Mouse (Mus musculus) hindbrain, embryonic 12.5 days (tissue): ENCODE results near the gene Hdac1. TPM values are rescaled to one million over a fixed set of nuclear protein-coding genes. Genes with fewer than 3 reads are reported as not detected.

ENCODE experiments used
- ATAC-seq: fragments of 200-750 bp; cut with Nextera tagmentation; 2 replicates; pipeline ENCODE4 v1.8.0; 2017; ENCODE audit warnings: moderate TSS enrichment; ENCODE audit not compliant: low FRiP score
- H3K27ac ChIP-seq: fragments of 300-500 bp; sonication (generic); 2 replicates; pipeline ENCODE4 v1.5.1; 2016; ENCODE audit warnings: mild to moderate bottlenecking
- H3K27me3 ChIP-seq: fragments of 300-500 bp; sonication (generic); 2 replicates; pipeline ENCODE4 v1.6.1; 2016; ENCODE audit warnings: mild to moderate bottlenecking
- H3K36me3 ChIP-seq: fragments of 300-500 bp; sonication (generic); 2 replicates; pipeline ENCODE4 v1.6.1; 2016; ENCODE audit warnings: mild to moderate bottlenecking
- H3K4me1 ChIP-seq: fragments of 300-500 bp; sonication (generic); 2 replicates; pipeline ENCODE4 v1.6.1; 2016
- H3K4me2 ChIP-seq: fragments of 300-500 bp; sonication (generic); replicated peaks from 2 replicates; pipeline ENCODE4 v1.6.1; 2016; ENCODE audit warnings: mild to moderate bottlenecking
- H3K4me3 ChIP-seq: fragments of 300-500 bp; sonication (generic); 2 replicates; pipeline ENCODE4 v1.5.1; 2016; ENCODE audit warnings: mild to moderate bottlenecking
- H3K9ac ChIP-seq: fragments of 300-500 bp; sonication (generic); 2 replicates; pipeline ENCODE4 v1.6.1; 2016; ENCODE audit warnings: mild to moderate bottlenecking, moderate library complexity
- H3K9me3 ChIP-seq: fragments of 300-500 bp; sonication (generic); replicated peaks from 2 replicates; pipeline ENCODE4 v1.6.1; 2016; ENCODE audit warnings: mild to moderate bottlenecking
- WGBS: fragments of 180-500 bp; shearing (Covaris S2); methylation state at CpG from one replicate; pipeline ENCODE4 v1.1.7; 2016; 5-methylcytosine and 5-hydroxymethylcytosine counted together
- polyA plus RNA-seq: library from polyadenylated mRNA; unstranded; fragments of >200 nt; fragmentation: Nextera tagmentation; extraction: Ambion mirVana; gene quantifications from 2 replicates; pipeline ENCODE4 v1.2.1, GENCODE M21; 2016

Gene Hdac1
- 168 and 178 TPM in 2 replicates for polyA plus RNA-seq

DNA sequence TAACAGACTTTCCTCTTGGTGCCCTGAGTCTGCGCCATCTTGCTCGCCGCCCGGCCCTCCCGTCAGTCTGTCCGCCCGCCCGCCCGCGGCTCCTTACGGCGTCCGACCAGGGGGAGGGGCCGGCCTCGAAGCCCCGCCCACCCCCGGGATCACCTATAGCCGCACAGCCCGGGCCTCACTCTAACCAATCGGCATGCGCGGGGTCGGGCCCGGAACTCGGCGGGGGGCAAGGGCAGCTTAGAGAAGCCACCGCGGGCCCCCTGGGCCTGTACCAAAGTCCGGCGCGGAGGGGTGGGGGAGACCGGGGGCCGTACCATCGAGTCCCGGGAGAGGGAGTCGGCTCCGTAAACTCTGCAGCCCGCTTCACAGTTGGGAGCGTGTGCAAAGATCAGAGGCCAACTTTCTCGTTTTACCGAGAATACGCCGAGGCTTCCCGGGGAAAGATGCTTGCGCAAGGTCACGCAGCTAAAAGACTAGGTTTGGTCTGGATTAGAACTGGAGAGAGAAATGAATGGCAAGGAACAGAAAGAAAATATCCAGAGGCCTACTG is at the start of gene Hdac1:
TSS of gene Hdac1 (minus strand) at position 122 of the 550 bp plus-strand sequence.
- H3K9ac ChIP-seq, result peak within 1 kb of the TSS; percentile 91
- peak within 1 kb of the TSS; percentile 88 for H3K4me3 ChIP-seq
- peak; percentile 99 for ATAC-seq
- peak within 1 kb of the TSS; percentile 82 for H3K27ac ChIP-seq
- peak within 1 kb of the TSS; percentile 84 for H3K4me2 ChIP-seq
- no peaks in the 10 kb centered on the region for H3K9me3 ChIP-seq
- 0 out of 2 replicates have a peak, but pooled peaks cover 18% of the 10 kb centered on the region for H3K36me3 ChIP-seq
- 2% methylated on average over 46 of the region's 46 CpGs for WGBS
- H3K27me3 ChIP-seq, result no peaks in the 10 kb centered on the region
- peaks cover 18% of the 10 kb centered on the region for H3K4me1 ChIP-seq

DNA sequence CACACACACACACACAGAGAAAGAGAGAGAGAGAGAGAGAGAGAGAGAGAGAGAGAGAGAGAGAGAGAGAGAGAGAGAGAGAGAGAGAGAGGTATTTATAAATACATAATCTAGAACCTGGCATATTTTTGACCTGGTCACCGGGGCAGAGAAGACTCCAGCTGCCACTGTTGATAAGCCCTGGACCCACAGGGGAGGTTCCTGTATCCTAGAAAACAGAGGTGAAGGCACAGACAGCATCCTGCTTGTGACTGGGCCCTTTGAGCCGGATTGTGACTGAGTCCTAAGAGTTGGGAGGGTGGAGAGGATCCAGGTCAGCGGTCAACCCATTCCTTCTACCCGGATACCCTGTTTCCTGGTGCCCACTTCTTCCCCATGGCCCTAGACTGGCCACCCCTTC is 46.4 kb upstream of the Hdac1 start:
- Histone ChIP-seq H3K9ac (no peak overlapping the region), H3K27me3 (no peaks in the 10 kb centered on the region), H3K27ac (no peak overlapping the region), H3K4me2 (no peak overlapping the region), H3K4me3 (no peak overlapping the region), H3K9me3 (no peaks in the 10 kb centered on the region), H3K36me3 (peaks cover 37% of the 10 kb centered on the region), H3K4me1 (peaks cover 7% of the 10 kb centered on the region; the same call in 1 of the 2 replicates)
- 79% methylated on average over 4 of the region's 4 CpGs for WGBS
- no peak for ATAC-seq

DNA sequence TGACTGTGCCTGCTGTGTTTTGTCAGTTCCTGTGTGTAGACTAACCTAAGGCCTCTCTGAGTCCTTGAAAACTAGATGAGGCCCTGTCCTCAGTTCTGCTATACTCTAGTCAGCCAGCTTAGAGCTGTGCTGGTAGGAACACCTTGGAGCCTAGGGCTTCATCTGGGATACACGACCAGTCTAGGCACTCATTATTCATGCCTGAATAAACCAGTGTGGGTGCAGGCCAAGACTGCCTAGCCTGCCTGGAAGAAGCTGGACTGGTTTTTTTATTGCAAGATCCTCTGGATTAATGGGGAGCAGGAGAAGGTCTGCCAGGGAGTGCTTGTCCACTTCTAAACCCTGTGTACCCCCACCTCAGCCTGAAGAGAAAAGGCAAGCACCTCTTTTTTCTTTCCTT is 44.4 kb upstream of the Hdac1 start:
- Histone ChIP-seq H3K9me3 (no peaks in the 10 kb centered on the region), H3K4me2 (no peak overlapping the region), H3K27me3 (no peaks in the 10 kb centered on the region), H3K36me3 (peaks cover 17% of the 10 kb centered on the region), H3K4me3 (no peak overlapping the region), H3K9ac (no peak overlapping the region), H3K27ac (no peak overlapping the region), H3K4me1 (peaks cover 7% of the 10 kb centered on the region; the same call in 1 of the 2 replicates)
- ATAC-seq, result no peak
- WGBS, result 42% methylated on average over 1 of the region's 1 CpGs

DNA sequence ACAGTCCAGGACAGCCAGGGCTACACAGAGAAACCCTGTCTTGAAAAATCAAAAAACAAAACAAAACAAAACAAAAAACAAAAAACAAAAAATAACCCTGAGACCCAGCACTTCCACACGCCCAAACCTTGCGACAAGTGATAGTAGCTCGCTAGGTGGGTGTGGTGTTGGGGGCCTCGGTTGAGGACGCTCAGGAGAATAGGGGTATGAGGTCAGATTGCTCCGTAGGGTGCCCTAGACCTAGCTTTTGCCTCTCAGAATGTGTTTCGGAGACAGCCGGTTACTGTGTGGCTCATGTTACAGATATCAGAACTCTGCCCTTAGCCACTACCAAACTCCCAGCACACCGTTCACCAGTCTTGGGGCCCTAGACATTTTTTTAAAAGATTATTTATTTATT is 43.3 kb upstream of the Hdac1 start:
- no peaks in the 10 kb centered on the region for H3K27me3 ChIP-seq
- ATAC-seq, result no peak
- peak overlapping the region; percentile 59; the same call in 1 of the 2 replicates for H3K4me2 ChIP-seq
- no peak overlapping the region for H3K9ac ChIP-seq
- H3K36me3 ChIP-seq, result peaks cover 6% of the 10 kb centered on the region
- peaks cover 7% of the 10 kb centered on the region; the same call in 1 of the 2 replicates for H3K4me1 ChIP-seq
- no peak overlapping the region for H3K27ac ChIP-seq
- H3K9me3 ChIP-seq, result no peaks in the 10 kb centered on the region
- no peak overlapping the region for H3K4me3 ChIP-seq
- WGBS, result 74% methylated on average over 9 of the region's 9 CpGs

DNA sequence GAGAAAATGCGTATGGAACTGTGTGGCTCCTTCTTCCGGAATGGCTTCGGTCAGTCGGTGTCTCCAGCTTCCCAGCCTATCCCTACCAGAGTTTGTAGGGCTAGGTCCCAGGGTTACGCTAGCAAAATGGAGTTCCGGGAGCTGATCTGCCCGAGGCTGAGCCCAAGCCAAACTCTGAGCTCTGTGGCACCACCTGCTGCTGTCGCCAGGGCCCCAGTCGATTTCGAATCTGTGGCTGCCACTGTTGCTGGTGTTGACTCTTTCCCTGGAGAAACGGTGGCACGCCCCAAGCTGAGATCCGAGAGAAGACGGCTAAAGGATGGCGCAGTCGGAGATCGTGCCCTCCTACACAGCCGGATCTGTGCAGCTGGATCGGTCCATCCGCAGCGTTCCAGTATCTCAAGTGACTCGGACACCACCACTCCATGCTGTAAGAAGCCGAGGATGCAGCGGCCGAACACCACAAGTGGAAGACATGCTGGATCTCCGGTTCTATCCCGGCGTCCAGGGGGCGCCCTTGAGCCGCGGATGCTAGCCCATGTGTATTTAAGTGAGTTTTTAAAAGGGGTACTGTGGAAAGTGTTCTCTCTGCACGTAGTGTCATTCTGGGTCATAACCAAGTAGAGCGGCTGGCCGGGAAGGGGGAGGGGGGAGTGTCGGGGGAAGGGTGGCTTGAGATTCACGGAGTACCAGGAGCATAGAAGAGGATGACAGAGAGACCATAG is 42.5 kb upstream of the Hdac1 start:
- no peak overlapping the region for H3K27ac ChIP-seq
- H3K9ac ChIP-seq, result peak overlapping the region; percentile 41
- WGBS, result 3% methylated on average over 36 of the region's 36 CpGs
- peaks cover 7% of the 10 kb centered on the region; the same call in 1 of the 2 replicates for H3K4me1 ChIP-seq
- ATAC-seq, result 0 out of 2 replicates have a peak, but pooled peaks have one; percentile 22
- peak overlapping the region; percentile 37 for H3K4me3 ChIP-seq
- no peaks in the 10 kb centered on the region for H3K27me3 ChIP-seq
- H3K36me3 ChIP-seq, result no peaks in the 10 kb centered on the region
- peak overlapping the region; percentile 59 for H3K4me2 ChIP-seq
- H3K9me3 ChIP-seq, result no peaks in the 10 kb centered on the region

DNA sequence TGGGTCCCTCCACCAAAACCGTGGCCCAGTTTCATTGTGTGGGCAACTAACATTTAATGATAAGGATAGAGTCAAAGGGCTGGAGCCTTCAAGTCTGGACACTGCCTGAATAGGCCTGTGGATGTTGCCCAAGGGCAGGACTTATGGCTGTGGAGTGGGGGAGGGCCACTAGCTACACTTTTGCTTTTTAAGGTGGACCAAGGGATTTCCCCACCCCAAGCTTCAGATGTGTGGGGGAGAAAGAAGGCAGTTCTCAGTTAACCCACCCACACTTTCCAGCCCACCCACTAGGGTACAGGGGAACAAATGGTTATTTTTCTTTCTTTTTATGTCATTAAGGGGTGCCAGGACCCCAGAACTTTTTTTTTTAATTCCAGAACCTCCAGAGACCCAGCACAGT is 41.9 kb upstream of the Hdac1 start:
- H3K4me3 ChIP-seq, result no peak overlapping the region; the same call in 1 of the 2 replicates
- H3K9ac ChIP-seq, result no peak overlapping the region

DNA sequence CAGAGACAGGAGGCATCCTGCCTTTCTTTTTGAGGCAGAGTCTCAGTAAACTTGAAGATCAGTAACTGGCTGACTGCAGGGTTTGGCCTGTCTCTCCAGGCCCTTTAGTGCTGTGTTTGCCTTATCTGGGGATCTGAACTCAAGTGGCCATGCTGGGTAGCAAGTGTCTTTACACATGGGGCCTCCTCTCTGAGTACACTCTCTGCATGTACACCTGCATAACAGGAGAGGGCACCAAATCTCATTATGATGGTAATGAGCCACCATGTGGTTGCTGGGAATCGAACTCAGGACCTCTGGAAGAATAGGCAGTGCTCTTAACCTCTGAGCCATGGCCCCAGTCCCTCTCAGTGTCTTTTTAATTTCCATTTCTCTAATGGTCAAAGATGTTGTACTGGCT is 39.7 kb upstream of the Hdac1 start:
- Histone ChIP-seq H3K4me2 (no peak overlapping the region), H3K9ac (no peak overlapping the region), H3K4me3 (no peak overlapping the region), H3K36me3 (no peaks in the 10 kb centered on the region), H3K4me1 (peaks cover 7% of the 10 kb centered on the region; the same call in 1 of the 2 replicates), H3K27me3 (no peaks in the 10 kb centered on the region; the same call in 1 of the 2 replicates), H3K27ac (no peak overlapping the region), H3K9me3 (no peaks in the 10 kb centered on the region)
- ATAC-seq, result no peak
- WGBS, result 83% methylated on average over 1 of the region's 1 CpGs

More for the DNA sequence above, 41.9 kb upstream of the Hdac1 start:
- no peaks in the 10 kb centered on the region for H3K9me3 ChIP-seq
- H3K4me1 ChIP-seq, result peaks cover 7% of the 10 kb centered on the region; the same call in 1 of the 2 replicates
- H3K36me3 ChIP-seq, result no peaks in the 10 kb centered on the region
- 83% methylated on average over 1 of the region's 1 CpGs for WGBS
- no peak for ATAC-seq
- H3K4me2 ChIP-seq, result peak overlapping the region; percentile 59; the same call in 1 of the 2 replicates
- no peak overlapping the region for H3K27ac ChIP-seq
- H3K27me3 ChIP-seq, result no peaks in the 10 kb centered on the region

DNA sequence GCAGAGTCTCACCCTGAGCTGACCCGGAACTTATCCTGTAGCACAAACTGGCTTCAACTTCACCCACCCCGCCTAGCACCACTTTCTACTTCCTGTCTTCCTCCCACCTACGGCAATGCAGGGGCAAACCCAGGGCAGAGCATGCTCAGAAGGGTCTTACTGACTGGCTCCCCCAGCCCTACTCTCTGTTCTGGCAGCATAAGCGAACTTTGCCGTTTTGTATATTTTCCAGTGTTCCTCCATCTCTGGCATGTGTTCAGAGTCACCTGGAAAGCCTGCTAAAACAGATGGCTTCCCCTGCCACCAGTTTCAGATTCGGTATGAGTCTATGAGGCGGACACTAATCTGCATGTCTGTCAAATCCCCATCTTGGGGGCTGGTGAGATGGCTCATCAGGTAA is 37.8 kb upstream of the Hdac1 start:
- Histone ChIP-seq H3K27me3 (no peaks in the 10 kb centered on the region; the same call in 1 of the 2 replicates), H3K4me3 (no peak overlapping the region), H3K36me3 (no peaks in the 10 kb centered on the region), H3K9ac (no peak overlapping the region), H3K9me3 (no peaks in the 10 kb centered on the region), H3K27ac (no peak overlapping the region), H3K4me1 (peaks cover 12% of the 10 kb centered on the region), H3K4me2 (no peak overlapping the region)
- 71% methylated on average over 7 of the region's 7 CpGs for WGBS
- no peak for ATAC-seq

DNA sequence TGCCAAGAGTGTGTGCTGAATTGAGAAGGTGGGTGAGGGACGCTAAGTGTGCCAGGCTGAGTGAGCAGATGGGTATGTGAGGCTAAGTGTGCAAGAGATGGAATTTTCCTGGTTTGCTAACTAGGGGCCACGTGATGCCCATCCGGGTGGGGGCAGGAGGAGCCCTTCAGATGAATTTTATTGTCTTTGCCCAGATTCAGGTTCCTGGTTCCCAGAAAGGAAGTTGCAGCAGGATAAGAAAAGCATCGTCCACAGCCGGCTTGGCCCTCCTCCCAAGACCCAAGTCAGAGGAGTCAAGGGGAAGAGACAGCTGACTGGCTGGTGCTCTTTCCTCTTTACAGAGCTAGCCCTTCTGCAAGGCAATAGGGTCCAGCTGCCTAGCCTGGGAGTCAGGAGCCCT is 36.0 kb upstream of the Hdac1 start, which contains the start of gene Fam167b:
TSS of gene Fam167b (minus strand) at position 84 of the 400 bp plus-strand sequence.
- Histone ChIP-seq H3K9ac (no peak within 1 kb of the TSS), H3K27me3 (no peaks in the 10 kb centered on the region; the same call in 1 of the 2 replicates), H3K27ac (no peak within 1 kb of the TSS), H3K36me3 (no peaks in the 10 kb centered on the region), H3K4me1 (peaks cover 8% of the 10 kb centered on the region; the same call in 1 of the 2 replicates), H3K9me3 (no peaks in the 10 kb centered on the region), H3K4me3 (no peak within 1 kb of the TSS), H3K4me2 (no peak within 1 kb of the TSS)
- WGBS, result 86% methylated on average over 5 of the region's 5 CpGs
- no peak for ATAC-seq

DNA sequence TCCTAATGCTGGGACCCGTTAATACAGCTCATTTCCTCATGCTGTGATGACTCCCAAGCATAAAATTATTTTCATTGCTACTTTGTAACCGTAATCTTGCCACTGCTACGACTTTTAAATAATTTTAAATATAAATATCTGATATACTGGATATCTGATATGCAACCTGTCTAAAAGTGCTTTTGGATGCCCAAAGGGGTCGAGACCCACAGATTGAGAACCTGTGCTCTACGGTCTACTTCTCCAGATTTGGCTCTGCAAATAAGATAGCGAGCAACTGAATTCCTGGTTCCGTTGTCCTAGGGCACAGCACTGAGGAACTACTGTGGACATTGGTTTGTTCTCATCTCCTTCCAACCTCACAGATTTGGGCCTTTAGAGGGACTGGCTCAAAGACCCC is 35.2 kb upstream of the Hdac1 start:
- H3K4me3 ChIP-seq, result no peak overlapping the region
- WGBS, result 86% methylated on average over 7 of the region's 7 CpGs
- no peak overlapping the region for H3K4me2 ChIP-seq
- no peak overlapping the region for H3K9ac ChIP-seq
- H3K9me3 ChIP-seq, result no peaks in the 10 kb centered on the region
- no peak overlapping the region for H3K27ac ChIP-seq
- H3K4me1 ChIP-seq, result peaks cover 8% of the 10 kb centered on the region; the same call in 1 of the 2 replicates
- H3K27me3 ChIP-seq, result no peaks in the 10 kb centered on the region; the same call in 1 of the 2 replicates
- no peaks in the 10 kb centered on the region for H3K36me3 ChIP-seq
- no peak for ATAC-seq

DNA sequence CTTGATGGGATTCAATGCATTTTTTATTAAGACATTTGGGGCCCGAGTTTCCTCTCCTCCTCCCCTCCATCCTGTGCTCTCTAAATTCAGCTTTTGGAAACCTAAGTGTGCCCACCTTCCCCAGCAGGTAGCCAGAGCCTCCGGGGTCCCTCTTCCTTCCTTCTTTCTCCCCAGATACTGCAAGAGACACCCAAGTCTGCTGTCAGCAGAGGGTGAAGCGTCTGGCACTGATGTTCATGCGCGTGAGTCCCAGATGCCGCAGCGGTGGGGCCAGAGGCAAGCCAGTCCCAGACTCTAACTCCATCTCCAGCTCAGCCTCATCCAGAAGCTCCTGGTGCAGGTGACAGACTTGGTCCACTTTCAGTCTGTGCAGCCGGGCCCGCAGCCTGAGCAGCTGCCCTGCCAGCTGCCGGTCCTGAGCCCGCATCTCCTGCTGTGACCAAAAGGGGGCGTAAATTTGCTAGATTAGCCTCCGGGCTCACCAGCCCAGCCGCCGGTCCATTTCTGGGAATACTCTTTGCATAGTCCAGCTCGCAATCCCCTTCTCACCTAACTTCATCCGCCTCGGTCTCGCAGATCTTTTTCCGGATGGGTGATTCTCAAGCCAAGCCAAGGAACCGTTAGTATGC is 34.5 kb upstream of the Hdac1 start:
- H3K4me1 ChIP-seq, result peaks cover 8% of the 10 kb centered on the region; the same call in 1 of the 2 replicates
- H3K4me2 ChIP-seq, result 0 out of 2 replicates have a peak overlapping the region, but pooled peaks have one; percentile 11
- H3K9me3 ChIP-seq, result no peaks in the 10 kb centered on the region
- H3K36me3 ChIP-seq, result no peaks in the 10 kb centered on the region
- H3K27me3 ChIP-seq, result no peaks in the 10 kb centered on the region; the same call in 1 of the 2 replicates
- no peak overlapping the region for H3K9ac ChIP-seq
- WGBS, result 35% methylated on average over 21 of the region's 21 CpGs
- no peak overlapping the region for H3K4me3 ChIP-seq
- H3K27ac ChIP-seq, result no peak overlapping the region
- ATAC-seq, result peak; percentile 26; the same call in 1 of the 2 replicates
